Mouse (Mus musculus) left cerebral cortex, adult 8-10 months (tissue): ENCODE measurements around the gene Gm5926. TPM values are rescaled to one million over a fixed set of nuclear protein-coding genes. Genes with fewer than 3 reads are reported as not detected.
"Not testable (repeated sequence)": the region's sequence is repeated elsewhere in the genome, so short reads cannot be mapped to it uniquely, and the experiment has no call there.

Experiments used
- DNase-seq, 2 experiments: peaks; one replicate each; pipeline ENCODE4 v3.0.0; 2022; ENCODE audit warnings: low spot score in 2 of 2
- total RNA-seq, 4 experiments: library from RNA; stranded (reverse); gene quantifications; 2 replicates each; pipeline ENCODE4 v1.2.4; 2022

Gm5926 gene
- total RNA-seq = not detected

DNA sequence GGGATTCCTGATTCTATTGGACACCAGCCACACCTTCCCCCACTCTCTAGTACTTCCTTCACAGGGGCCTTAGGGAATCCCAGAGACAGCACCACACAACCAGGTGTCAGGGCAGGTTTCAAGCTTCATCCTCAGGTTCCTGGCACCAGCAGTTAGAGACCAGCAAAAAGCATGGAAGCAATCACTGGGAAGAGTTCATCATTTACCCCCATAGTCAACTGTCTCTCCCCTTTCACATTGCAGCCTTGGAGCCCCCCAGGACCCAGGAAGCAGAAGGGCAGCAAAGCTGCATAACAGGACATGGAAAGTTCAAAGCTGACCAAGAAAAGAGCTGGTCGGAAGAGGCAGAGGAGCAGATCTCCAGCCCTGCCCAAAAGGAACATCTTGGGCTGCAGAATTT is at the start of gene Gm5926:
Gene Gm5926, plus strand, starts transcription at position 301 of the 400 bp plus-strand sequence.
- DNase-seq = not testable (repeated sequence)

DNA sequence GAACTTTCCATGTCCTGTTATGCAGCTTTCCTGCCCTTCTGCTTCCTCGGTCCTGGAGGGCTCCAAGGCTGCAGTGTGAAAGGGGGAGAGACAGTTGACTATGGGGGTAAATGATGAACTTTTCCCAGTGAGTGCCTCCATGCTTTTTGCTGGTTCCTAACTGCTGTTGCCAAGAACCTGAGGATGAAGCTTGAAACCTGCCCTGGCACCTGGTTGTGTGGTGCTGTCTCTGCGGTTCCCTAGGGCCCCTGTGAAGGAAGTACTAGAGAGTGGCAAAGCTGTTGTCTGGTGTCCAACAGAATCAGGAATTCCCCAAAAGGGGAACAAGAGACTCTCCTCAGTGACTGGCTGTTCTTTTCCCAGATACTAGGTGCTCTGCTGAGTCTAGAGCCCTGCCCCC is 49.5 kb upstream of the Gm5926 start:
- not testable (repeated sequence) for DNase-seq

DNA sequence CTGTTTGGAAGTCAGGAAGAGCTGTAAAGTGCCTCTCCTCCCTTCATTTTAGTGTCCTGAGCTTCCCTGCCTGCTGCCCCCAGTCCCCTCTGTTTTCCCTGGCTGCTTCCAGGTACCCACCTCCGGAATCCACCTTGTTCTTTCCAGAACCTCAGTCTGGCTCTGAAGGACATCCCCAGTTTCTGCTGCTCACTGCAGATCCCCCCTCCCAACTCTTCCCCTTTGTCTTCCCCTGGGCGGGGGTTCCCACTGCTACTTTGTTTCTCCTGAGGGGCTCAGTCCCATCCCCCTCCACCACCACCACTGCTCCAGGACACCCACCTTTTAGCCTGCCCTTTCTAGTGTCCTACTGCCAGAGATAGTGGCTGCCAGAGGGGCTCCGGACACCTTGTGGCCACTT is 49.1 kb upstream of the Gm5926 start:
- not testable (repeated sequence) for DNase-seq

Other genes with a start within 250 kb of the Gm5926 start
- gene Btbd35f1, start 90.7 kb upstream of the Gm5926 start, total RNA-seq = not detected
- gene Btbd35f21, start 75.4 kb downstream of the Gm5926 start, total RNA-seq = not detected
- gene Btbd35f30, start 243.9 kb downstream of the Gm5926 start, total RNA-seq = not detected